In genomic region chr11:32518770-32519169, GRCm38 (mm10) we compare ENCODE assay signal across 22 mouse cellular contexts. TPM values are rescaled to one million over a fixed set of nuclear protein-coding genes. Genes with fewer than 3 reads are reported as not detected.
A peak's percentile ranks its signal among the peaks of the same experiment; 100 is the strongest.
DNase-seq lines count a peak whose midpoint lies in the region; TF ChIP-seq lines count a peak whose summit lies in the region.
"Had no signal": no experiment of that assay in that cellular context is flagged by ENCODE, and none has a peak within 500 bp of the region (broad histone marks: within the 10 kb centered on the region; RNA-seq: fewer than 3 reads in every experiment).

No protein-coding gene starts in this region.

- H3K4me1 ChIP-seq in cerebellum, adult 2 months (ENCODE audit: control insufficient read depth, insufficient read depth, low read length): peaks cover 26% of the 10 kb centered on the region
- H3K4me1 ChIP-seq: embryonic facial prominence, embryonic 13.5 days; forebrain, embryonic 12.5 days; hindbrain, embryonic 12.5 days; intestine, embryonic 15.5 days had no signal

- H3K27me3 ChIP-seq in cerebellum, adult 2 months (ENCODE audit: control insufficient read depth, insufficient read depth, low read length): no peaks in the 10 kb centered on the region
- H3K27me3 ChIP-seq: embryonic facial prominence, embryonic 13.5 days; forebrain, embryonic 12.5 days; heart, embryonic 13.5 days; hindbrain, embryonic 12.5 days; intestine, embryonic 15.5 days had no signal

- no peak overlapping the region for H3K4me3 ChIP-seq in cerebellum, adult 2 months (replicated peaks; ENCODE audit: insufficient read depth, low read depth, low read length)
- H3K4me3 ChIP-seq: embryonic facial prominence, embryonic 13.5 days; forebrain, embryonic 12.5 days; heart, embryonic 13.5 days; hindbrain, embryonic 12.5 days; intestine, embryonic 15.5 days had no signal

- 49% methylated on average over 4 of the region's 4 CpGs for WGBS in cerebellum, adult 2 months

- no peak for TF ChIP-seq CTCF in cerebellum, adult 2 months (IDR thresholded peaks at IDR 0.05; ENCODE audit: borderline replicate concordance, insufficient read depth, low read depth, low read length)

- no peak for TF ChIP-seq POLR2A in cerebellum, adult 2 months (IDR thresholded peaks at IDR 0.05; ENCODE audit: borderline replicate concordance, insufficient read depth, low read length)

- H3K27ac ChIP-seq in cerebellum, adult 2 months (ENCODE audit: insufficient read depth, low read length): peak overlapping the region; percentile 59; the same call in 1 of the 2 replicates
- H3K27ac ChIP-seq: embryonic facial prominence, embryonic 13.5 days; forebrain, embryonic 12.5 days; heart, embryonic 13.5 days; hindbrain, embryonic 12.5 days; hindbrain, postnatal 0 days; intestine, embryonic 15.5 days had no signal

- peak in 1 of 2 experiments; percentile 58 for DNase-seq in cerebellum, adult 2 months
- DNase-seq in cerebellum, adult 9-10 months: no peak
- DNase-seq in heart, adult 11 months: peak; percentile 82
- DNase-seq in heart, adult 18-20 months: no peak
- peak; percentile 46 for DNase-seq in gastrocnemius, postnatal 10 days
- DNase-seq in skeletal muscle tissue, adult 2 months (ENCODE audit: low read depth, low spot score): peak; percentile 76
- no peak for DNase-seq in spleen, adult 18-20 months
- DNase-seq: adrenal gland, adult 8-10 months; adrenal gland, postnatal 36 days; B cell, adult 2 months; cerebellum, adult 11 months; heart, postnatal 4 days; kidney, adult 2 months had no signal

RNA-seq across cellular contexts. Expression of gene Efcab9, which starts 13.1 kb away (rescaled TPM):
- 0.97 and 1.4 TPM in 2 replicates for polyA plus RNA-seq in cerebellum, adult 2 months (2012; rRNA removed)
- under 1 TPM in 1 of 2 experiments, not detected in 1; 0.46 TPM for total RNA-seq in heart, adult 18-20 months (2021)
- under 1 TPM in 1 of 2 experiments, not detected in 1; 0.66 TPM for total RNA-seq in gastrocnemius, postnatal 10 days (2021)
- total RNA-seq: hindbrain, postnatal 0 days had no signal
- polyA plus RNA-seq: brain, embryonic 14.5 days; embryonic facial prominence, embryonic 13.5 days; forebrain, embryonic 16.5 days; G1E; hindbrain, embryonic 12.5 days; hindbrain, postnatal 0 days; kidney, adult 2 months had no signal

RNA-seq across cellular contexts. Expression of gene Stk10, which starts 14.3 kb away (rescaled TPM):
- polyA plus RNA-seq in cerebellum, adult 2 months (2012; rRNA removed): 19.6 and 21.6 TPM in 2 replicates
- total RNA-seq in heart, adult 18-20 months (2021): 10 to 100 TPM in 1 of 2 experiments, 1 to 10 TPM in 1; 8.2 to 11.6 TPM
- total RNA-seq in gastrocnemius, postnatal 10 days (2021): 1 to 10 TPM; 5.3 to 8.5 TPM

Comparison
In these comparisons a context has a peak if more than half of its experiments do, and no peak if none do; other contexts are left out.
1. DNase-seq: peak in heart, adult 11 months (single experiment), gastrocnemius, postnatal 10 days (single experiment) and skeletal muscle tissue, adult 2 months (single experiment); none in cerebellum, adult 9-10 months (single experiment), heart, adult 18-20 months (0 of 2) and spleen, adult 18-20 months (0 of 2).